Mouse (Mus musculus) kidney, adult 10 weeks (tissue): ENCODE data around the gene Olfr998. TPM values are rescaled to one million over a fixed set of nuclear protein-coding genes. Genes with fewer than 3 reads are reported as not detected.

Source experiments
- polyA plus RNA-seq: library from polyadenylated mRNA; stranded (reverse); fragments of 350-450 nt; fragmentation: Illumina TruSeq; extraction: RNeasy Lipid Tissue Mini Kit (QIAGEN cat#74804); gene quantifications from one replicate; pipeline ENCODE4 v1.2.3, GENCODE M21; 2014; ENCODE audit warnings: low read depth, low replicate concordance

Gene Olfr998
- polyA plus RNA-seq = not detected

DNA sequence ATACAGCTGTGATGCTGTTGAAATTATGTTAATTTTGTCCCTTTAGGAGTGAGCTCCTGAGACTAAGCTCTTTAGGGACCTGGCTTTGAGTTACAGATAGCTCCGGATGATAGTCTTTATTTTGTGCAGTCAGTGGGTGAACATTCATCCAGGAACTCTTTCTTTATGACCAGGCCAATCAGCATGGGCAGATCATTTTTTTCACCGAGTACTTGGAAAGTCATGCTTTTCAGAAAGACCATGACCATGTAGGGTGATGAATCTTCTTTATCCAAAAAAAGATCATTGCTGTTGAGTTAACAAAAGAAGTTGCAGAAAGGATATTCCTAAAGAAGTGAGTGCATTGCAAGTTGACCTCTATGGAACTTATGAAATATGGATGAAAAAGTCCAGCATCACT is at the start of gene Olfr998:
TSS of gene Olfr998 (plus strand) at position 301 of the 400 bp plus-strand sequence.

DNA sequence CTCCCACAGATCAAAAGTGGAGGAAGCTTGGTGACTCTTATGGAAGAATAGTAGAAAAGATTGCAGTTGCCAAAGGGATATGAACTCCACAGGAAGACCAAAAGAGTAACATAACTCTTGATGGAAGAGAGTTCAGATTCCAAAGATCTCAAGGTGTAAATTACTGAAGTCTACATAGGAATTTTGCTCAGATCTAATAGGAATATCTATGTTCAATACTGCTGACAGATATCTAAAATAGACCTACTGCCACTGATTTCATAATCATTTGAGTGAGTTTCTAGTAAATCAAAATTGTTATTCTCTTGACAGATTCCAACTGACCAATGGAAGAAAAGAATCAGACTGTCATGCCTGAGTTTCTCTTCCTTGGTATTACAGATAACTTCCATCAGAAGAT is 9.8 kb upstream of the Olfr998 start, which contains the start of gene Olfr996:
TSS of gene Olfr996 (plus strand) at position 301 of the 400 bp plus-strand sequence.

DNA sequence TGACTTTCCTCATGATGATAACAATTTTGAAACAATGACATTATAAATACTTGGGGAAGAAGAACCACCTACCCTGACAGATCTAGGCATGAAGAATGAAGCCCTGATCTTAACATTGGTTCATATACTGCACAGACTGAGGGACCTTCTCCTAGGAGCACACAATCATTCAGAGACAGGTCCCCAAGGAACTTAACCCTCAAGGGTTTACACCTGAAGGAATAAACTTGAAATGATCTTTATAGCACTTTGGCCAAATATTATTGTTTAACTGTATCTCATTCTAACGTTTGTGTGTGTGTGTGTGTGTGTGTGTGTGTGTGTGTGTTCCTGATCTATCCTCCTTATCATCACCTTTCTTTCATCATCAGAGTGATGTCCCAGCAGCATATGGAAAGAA is 23.1 kb downstream of the Olfr998 start, which contains the start of gene Olfr1000:
TSS of gene Olfr1000 (minus strand) at position 101 of the 400 bp plus-strand sequence.

Other genes starting within 250 kb of the Olfr998 start
- gene Olfr987, start 249.6 kb upstream of the Olfr998 start, polyA plus RNA-seq = not detected
- not detected for gene Olfr988, start 225.7 kb upstream of the Olfr998 start, polyA plus RNA-seq
- gene Olfr992, start 179.5 kb upstream of the Olfr998 start, polyA plus RNA-seq = not detected
- not detected for gene Olfr993, start 174.1 kb upstream of the Olfr998 start, polyA plus RNA-seq
- not detected for gene Olfr994, start 152.5 kb upstream of the Olfr998 start, polyA plus RNA-seq
- gene Olfr995, start 145.3 kb upstream of the Olfr998 start, polyA plus RNA-seq = not detected
- not detected for gene 4833423E24Rik, start 69.9 kb upstream of the Olfr998 start, polyA plus RNA-seq
- gene Olfr996, start 9.7 kb upstream of the Olfr998 start, polyA plus RNA-seq = not detected
- gene Olfr1000, start 23.0 kb downstream of the Olfr998 start, polyA plus RNA-seq = not detected
- not detected for gene Olfr1002, start 61.8 kb downstream of the Olfr998 start, polyA plus RNA-seq
- not detected for gene Olfr154, start 75.5 kb downstream of the Olfr998 start, polyA plus RNA-seq
- not detected for gene Olfr1006, start 89.8 kb downstream of the Olfr998 start, polyA plus RNA-seq
- gene Olfr1008, start 100.5 kb downstream of the Olfr998 start, polyA plus RNA-seq = not detected
- not detected for gene Olfr1009, start 126.5 kb downstream of the Olfr998 start, polyA plus RNA-seq
- gene Olfr1012, start 173.8 kb downstream of the Olfr998 start, polyA plus RNA-seq = not detected
- not detected for gene Olfr1013, start 178.2 kb downstream of the Olfr998 start, polyA plus RNA-seq
- not detected for gene Olfr1014, start 183.8 kb downstream of the Olfr998 start, polyA plus RNA-seq
- gene Olfr1015, start 193.1 kb downstream of the Olfr998 start, polyA plus RNA-seq = not detected
- gene Olfr1016, start 213.6 kb downstream of the Olfr998 start, polyA plus RNA-seq = not detected
- not detected for gene Olfr1018, start 229.5 kb downstream of the Olfr998 start, polyA plus RNA-seq